Mouse (Mus musculus): ENCODE data around the gene Lce1j.
"Not testable (repeated sequence)": the region's sequence is repeated elsewhere in the genome, so short reads cannot be mapped to it uniquely, and the experiment has no call there.

Lce1j gene

DNA sequence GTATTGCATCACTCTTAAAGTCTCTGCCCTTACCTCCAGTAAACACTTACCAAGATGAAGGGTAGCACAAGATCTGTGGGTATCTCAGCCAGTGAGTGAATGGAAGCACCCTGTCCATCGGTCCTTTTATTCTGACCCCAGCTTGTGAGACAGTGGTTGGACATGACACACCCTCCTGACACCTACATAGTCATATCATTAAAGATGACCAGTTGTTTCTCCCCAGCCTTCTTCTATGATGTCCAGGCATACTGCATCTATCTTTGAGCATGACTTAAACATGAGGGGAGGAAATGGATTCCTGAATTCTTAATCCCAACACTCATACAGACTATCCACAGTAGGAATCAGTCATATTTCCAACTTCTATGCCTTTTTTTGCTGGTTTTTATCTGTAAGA, at the start of gene Lce1j:
TSS of gene Lce1j (minus strand) at position 101 of the 400 bp plus-strand sequence.
- no peak for DNase-seq (ENCODE audit: low spot score in 2 of 2)

DNA sequence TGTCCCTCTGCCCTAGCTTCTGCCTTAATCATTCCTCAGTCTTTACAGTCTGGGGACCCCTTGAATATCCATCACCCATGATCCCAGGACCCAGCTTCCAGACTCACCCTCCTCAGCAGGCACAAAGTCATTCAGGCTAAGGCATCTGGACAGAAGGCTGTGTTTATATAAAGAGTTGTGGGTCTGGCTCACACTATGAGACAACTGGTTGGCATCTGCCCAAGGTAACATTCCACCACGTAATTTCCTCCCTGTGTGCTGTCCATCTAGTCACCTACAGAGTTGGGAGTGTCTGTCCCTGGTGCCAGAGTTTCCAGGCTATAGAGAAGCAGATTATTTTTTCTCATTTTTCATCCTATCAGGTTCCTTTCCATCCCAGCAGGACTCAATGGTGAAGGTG, 36.8 kb upstream of the Lce1j start, which contains the start of gene Kprp:
TSS of gene Kprp (minus strand) at position 140 of the 400 bp plus-strand sequence.
- no peak for DNase-seq (ENCODE audit: low spot score in 2 of 2)

DNA sequence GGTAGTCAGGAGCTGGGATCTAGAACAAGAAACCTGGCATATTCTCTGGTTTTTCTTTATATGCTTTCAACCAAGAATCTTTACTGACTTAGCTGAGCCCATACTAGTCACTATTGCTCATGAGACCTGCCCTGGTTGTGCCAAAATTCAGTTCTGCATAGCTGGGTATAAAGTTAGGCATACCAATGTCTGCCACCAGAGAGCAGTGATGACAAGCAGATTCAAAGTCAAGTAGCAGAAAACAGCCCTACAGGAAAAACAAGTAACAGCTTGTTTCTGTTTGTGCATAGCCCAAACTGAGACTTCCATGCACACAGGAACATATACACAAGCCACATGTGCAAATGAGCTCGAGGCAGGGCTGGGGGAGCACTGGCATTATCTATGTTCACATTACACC, 35.5 kb upstream of the Lce1j start:
- DNase-seq (ENCODE audit: low spot score in 2 of 2), result no peak

DNA sequence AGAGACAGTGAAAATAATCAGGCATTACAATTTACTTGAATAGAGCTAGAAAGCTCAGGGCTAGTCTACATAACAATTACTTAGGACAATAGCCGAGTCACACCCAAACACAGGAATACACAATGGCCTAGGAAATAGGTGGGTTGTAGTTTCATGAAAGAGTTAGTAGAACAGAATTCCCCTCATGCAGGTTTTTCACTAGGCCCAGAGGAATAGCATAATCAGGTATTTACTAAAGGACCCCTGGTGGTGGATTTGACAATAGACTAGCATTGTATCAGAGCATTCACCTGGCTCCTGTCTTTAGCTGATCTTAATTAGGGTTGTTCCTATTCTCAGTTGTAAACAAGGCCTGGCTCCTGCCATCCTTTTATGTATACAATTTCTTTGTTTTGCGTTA, 25.7 kb upstream of the Lce1j start:
- not testable (repeated sequence) for DNase-seq (ENCODE audit: low spot score in 2 of 2)

DNA sequence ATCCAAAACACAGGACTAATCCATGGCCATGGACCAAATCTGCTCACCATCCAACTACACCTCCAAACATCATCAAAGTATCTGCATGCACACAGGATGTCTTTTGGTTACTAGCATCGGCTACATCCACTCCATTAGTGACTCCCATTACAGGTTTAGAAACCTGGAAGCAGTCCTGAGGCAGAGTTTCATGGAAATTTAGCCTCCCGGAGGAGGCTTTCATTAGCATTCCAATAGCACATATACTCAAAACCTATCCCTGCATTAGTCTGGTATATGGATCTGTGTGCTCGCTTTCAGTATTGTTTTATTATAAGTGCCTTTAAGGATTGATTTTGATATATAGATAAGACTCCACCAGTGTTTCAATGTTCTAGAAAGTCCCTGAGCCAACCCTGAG, 25.3 kb upstream of the Lce1j start:
- DNase-seq (ENCODE audit: low spot score in 2 of 2), result no peak

DNA sequence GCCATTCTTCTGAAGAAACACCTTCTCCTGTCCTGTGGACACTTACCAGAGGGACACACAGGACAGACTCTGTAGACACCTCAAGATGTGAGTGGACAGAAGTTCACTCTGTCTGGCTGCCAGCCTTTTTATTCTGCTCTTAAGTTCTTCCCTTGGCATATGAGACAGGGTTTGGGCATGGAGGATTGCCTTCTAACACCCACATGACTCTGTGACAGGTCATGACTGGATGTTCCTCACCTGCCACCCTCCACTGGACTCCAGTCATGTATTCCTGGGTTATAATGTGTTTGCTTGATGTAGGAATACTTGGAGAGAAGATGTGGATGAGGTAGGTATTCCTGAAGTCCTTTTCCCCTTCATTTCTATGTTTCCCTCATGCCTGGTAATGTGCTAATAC, 17.5 kb upstream of the Lce1j start, which contains the start of gene Lce1k:
TSS of gene Lce1k (minus strand) at position 101 of the 400 bp plus-strand sequence.
- DNase-seq (ENCODE audit: low spot score in 2 of 2), result no peak

DNA sequence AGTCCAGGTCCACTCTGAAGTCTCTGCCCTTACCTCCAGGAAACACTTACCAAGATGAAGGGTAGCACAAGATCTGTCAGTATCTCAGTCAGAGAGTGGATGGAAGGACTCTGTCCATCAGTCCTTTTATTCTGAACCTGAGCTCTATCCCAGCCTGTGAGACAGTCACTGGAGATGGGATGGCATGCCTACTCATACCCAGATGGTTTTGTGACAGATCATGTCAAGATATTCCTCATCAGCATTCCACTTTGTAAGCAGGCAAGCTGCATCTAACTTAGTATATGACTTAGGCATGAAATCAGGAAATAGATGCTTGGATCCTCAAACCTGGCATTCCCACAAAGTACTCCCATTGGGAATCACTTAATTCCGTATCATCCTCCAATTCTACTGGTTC, 11.5 kb downstream of the Lce1j start, which contains the start of gene Lce1i:
TSS of gene Lce1i (minus strand) at position 101 of the 400 bp plus-strand sequence.
- DNase-seq (ENCODE audit: low spot score in 2 of 2), result no peak

DNA sequence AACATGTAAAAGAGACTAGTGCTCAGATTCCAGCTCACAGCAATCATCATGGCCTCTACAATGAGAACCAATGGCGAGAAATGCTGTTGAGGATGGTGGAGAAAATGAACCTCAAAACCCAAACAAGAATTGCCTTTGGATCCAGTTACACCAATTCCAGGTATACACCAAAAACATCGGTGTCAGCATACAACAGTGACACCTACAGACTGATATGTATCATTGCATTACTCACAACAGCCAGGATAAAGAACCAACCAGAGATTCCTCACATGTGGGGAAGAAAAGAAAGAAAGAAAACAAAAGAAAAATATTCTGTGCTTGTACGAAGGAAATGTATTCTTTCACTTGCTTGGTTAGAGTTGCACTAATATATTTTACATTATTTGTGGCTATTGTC, 18.7 kb downstream of the Lce1j start:
- DNase-seq (ENCODE audit: low spot score in 2 of 2), result no peak

DNA sequence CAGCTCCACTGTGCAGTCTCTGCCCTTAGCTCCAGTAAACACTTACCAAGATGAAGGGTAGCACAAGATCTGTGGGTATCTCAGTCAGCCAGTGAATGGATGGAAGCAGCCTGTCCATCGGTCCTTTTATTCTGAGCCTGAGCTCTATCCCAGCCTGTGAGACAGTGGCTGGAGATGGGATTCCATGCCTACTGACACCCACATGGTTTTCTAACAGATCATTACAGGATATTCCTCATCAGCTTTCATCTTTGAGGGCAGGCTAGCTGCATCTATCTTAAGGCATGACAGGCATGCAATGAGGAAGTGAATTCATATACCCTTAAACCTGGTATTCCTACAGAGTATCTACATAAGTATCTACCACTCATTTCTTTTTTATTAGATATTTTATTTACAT, 25.3 kb downstream of the Lce1j start, which contains the start of gene Lce1h:
TSS of gene Lce1h (minus strand) at position 101 of the 400 bp plus-strand sequence.
- DNase-seq (ENCODE audit: low spot score in 2 of 2), result no peak

DNA sequence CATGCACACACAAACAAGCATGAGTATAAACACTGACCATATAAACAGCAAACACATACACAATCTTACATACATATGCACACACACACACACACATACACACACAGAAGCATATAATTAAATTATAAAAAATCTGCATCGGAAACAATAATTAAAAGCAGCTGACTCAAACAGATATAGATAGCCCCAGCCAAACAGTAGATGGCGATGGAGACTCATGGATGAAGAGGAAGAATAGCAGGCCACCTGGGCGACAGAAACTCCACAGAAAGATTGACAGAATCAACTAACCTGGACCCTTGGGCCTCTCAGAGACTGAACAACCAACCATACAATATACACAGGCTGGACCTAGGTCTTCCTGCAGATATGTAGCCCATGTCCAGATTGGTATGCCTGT, 37.1 kb downstream of the Lce1j start:
- no peak for DNase-seq (ENCODE audit: low spot score in 2 of 2)

DNA sequence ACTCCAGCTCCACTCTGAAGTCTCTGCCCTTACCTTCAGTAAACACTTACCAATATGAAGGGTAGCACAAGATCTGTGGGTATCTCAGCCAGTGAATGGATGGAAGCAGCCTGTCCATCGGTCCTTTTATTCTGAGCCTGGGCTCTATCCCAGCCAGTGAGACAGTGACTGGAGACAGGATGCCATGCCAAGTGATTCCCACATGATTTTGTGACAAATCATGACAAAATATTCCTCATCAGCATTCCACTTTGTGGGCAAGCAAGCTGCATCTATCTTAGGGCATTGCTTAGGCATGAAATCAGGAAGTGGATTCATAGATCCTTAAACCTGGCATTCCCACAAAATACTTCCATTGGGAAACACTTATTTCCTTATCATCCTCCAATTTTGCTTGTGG, 38.1 kb downstream of the Lce1j start, which contains the start of gene Lce1g:
TSS of gene Lce1g (minus strand) at position 101 of the 400 bp plus-strand sequence.
- DNase-seq (ENCODE audit: low spot score in 2 of 2), result no peak

DNA sequence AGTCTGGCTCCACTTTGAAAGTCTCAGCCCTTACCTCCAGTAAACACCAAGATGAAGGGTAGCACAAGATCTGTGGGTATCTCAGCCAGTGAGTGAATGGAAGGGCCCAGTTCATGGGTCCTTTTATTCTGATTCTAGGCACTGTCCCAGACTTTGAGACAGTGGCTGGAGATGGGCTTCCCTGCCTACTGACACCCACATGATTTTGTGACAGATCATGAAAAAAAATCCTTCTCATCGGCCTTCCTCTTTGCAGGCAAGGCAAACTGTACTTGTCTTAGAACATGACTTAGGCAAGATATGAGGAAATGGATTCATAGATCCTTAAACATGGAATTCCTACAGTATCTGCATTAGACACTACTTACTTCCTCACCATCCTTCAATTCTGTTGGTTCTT, 51.3 kb downstream of the Lce1j start, which contains the start of gene Gm38119:
TSS of gene Gm38119 (minus strand) at position 101 of the 400 bp plus-strand sequence.
- no peak for DNase-seq (ENCODE audit: low spot score in 2 of 2)

Data from spleen, postnatal 10 days (tissue).